Mouse (Mus musculus): Measurements from ENCODE around the gene Bspry.
A peak's percentile ranks its signal among the peaks of the same experiment; 100 is the strongest.
"Not testable (repeated sequence)": the region's sequence is repeated elsewhere in the genome, so short reads cannot be mapped to it uniquely, and the experiment has no call there.

The Bspry gene

DNA sequence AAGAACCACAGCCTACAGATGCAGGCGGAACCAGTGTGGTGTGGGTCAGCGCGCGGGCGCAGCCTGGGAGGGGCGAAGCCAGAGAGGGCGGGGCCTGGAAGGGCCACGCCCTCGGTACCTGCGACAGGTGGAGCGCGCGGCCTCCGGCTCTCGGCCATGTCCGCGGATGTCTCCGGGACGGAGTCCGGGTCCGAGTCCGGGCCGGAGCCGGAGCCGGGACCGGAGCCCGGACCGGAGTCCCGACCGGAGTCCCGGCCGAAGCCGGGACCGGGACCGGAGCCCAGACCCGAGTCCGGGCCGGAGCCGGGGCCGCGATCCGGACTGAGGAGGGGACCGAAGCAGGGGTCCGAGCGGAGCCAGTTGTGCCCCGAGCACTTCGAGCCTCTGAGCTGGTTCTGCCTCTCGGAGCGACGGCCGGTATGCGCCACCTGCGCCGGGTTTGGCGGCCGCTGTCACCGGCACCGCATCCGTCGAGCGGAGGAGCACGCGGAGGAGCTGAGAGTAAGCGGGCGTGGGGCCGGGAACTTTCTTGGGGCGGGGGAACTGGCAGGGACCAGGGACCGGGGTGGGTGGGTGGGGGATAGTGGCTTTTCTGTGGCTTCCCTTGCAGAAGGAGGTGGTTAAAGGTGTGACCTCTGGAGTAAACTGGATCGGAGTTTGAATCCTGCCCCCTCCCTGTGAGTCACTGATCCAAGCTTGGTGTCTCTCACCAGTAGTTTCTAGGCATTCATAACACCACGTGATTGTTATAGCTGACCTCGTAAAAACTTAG lies at the start of gene Bspry:
TSS of gene Bspry (plus strand) at position 117 of the 772 bp plus-strand sequence.
- DNase-seq (ENCODE audit: low spot score in 2 of 2) = no peak

DNA sequence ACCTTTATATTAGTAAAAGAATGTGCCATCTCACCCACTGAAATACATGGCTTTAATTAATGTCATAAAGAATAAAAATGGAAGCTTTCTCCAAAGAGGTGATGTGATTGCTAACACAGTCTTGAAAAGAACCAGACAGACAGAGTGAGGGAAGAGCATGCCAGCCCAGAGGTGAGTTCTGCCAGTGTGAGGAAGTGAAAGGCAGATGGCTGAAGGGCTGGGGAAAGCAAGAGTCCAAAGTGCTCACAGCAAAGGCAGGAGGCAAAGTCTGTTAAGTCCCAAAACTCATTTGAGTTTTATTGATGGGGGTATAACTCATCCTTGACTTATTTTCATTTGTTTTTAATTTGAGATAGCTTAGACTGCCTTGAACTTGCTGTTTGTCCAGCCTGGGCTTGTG lies 49.2 kb upstream of the Bspry start:
- DNase-seq (ENCODE audit: low spot score in 2 of 2) = no peak

DNA sequence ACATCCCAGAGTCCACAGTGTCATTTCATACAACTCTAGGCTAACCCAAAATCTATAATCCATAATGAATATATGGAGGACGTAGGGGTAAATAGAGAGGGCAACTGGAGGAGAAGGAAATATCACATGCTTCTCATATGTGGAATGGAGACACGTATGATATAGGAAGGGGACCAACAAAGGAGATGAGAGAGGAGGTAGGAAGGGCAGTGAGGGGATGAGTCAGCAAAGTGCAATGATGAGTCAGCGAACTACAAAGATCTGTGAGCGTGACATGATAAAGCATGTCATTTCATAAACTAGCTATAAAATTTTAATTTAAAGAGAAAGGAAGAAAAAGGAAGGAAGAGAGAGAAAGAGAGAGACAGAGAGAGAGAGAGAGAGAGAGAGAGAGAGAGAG lies 48.3 kb upstream of the Bspry start:
- DNase-seq (ENCODE audit: low spot score in 2 of 2) = no peak

DNA sequence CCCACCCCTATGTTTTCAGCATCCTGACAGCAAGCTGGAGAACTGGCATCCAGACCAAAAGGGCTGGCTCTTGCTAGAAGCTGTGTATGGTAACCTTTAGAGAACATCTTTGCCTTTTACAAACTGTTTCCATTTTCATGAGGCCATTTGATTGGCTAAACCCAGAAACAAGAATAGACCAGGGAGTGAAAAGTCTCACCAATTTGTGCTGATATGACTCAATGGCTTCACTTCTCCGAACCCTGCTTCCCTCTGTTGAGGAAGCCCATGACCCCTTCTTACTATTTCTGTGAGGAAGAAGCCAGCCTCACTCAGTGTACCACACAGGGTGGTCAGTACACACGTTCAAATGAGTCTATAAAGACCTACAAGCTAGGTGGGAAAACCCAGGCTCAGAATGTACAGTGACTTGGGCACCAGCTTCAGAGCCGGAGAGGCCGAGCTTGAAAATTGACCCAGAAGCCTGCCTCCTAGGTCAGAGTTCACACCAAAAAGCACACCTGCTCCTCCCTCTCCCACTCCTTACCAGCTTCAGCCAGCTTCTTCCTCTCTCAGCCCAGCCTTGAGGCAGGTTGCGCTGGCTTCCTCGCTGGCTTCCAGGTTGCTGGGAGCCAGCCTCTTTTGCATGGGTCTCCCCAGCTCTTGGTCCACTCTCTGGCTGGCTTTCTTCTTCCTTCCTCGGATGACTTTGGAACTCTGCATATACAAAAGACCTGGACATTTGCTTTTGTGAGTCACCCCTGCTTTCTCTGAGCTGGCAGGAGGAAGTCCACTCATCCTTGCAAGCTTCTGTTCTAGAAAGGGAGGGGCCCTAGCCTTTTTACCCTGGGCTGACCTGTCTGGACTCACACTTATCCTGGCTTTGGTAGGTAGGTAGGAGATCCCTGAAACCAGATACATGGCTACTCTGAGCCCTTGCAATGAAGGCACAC lies 45.6 kb upstream of the Bspry start:
- DNase-seq (ENCODE audit: low spot score in 2 of 2) = no peak

DNA sequence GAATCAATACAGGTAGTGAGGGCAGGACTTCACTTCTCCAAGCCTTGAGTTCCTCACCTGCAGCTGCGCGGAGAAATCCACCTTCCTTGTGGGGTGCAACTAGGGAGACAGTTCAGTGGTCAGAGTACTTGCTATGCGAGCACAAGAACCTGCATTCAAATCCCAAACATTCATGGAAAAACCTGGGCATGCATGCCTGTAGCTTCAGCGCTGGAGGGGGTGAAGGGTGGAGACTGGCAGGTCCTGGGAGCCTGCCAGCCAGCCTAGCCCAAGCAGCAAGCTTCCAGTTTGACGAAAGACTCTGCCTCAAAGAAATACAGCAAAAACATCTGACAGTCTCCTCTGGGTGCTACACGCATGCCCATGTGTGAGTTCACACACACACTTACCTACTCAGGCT lies 44.8 kb upstream of the Bspry start, which contains the start of gene Rnf183:
TSS of gene Rnf183 (minus strand) at position 172 of the 400 bp plus-strand sequence.
- no peak for DNase-seq (ENCODE audit: low spot score in 2 of 2)

DNA sequence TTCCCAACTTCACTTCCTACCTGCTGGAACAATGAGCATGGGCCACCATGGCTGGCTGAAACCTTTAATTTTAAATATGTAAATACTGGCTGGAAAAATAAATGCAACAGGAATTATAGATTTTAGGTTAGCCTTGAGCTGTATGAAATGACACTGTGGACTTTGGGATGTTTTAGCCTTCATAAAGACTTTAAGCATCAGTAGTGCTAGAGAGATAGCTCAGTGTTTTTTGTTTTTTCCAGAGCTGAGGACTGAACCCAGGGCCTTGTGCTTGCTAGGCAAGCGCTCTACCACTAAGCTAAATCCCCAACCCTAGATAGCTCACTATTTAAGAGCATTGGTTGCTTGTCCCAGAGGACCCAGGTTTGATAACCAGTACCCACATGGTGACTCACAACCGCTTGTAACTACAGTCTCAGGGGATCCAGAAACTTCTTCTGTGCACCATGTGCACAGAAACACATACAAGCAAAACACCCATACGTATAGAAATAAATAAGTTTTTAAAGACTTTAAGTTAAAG lies 42.5 kb upstream of the Bspry start:
- DNase-seq (ENCODE audit: low spot score in 2 of 2) = no peak

DNA sequence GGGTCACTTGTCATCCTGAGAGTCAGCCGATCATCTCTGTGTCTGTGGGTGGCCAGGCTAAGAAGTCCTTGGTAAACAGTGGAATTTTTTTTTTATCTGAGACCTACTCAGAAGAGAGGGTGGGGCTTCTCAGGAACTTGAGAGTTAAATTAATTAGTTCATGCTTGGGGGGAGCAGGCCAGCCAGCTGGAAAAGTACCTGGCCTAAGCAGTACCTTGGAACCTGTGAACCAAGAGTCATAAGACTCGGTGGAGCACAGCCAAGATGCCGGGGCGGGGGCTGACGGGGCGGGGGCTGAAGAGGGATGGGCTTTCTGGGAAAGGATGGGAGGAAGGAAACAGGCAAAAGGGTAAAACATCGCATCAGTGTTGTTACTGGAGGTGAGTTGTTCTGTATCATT lies 42.0 kb upstream of the Bspry start:
- DNase-seq (ENCODE audit: low spot score in 2 of 2) = no peak

DNA sequence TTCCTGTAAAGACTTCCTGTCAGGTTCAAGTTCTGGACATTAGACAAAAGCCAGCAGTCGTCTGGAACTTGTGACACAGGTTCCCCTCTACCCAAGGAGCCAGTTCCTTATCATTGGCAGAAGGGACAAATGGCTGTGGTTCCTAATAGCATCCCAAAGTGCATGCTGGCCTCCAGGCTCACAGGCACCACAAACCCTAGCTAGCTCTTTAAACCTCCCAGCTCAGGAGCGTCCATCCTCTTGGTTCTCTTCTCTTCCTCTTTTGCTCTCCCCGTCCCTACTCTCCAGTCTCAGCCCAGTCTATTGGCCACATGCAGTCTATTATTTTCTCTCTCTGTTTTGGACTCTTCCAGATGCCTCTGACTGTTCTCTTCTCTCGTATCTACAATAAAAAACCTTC lies 40.1 kb upstream of the Bspry start:
- DNase-seq (ENCODE audit: low spot score in 2 of 2) = no peak

DNA sequence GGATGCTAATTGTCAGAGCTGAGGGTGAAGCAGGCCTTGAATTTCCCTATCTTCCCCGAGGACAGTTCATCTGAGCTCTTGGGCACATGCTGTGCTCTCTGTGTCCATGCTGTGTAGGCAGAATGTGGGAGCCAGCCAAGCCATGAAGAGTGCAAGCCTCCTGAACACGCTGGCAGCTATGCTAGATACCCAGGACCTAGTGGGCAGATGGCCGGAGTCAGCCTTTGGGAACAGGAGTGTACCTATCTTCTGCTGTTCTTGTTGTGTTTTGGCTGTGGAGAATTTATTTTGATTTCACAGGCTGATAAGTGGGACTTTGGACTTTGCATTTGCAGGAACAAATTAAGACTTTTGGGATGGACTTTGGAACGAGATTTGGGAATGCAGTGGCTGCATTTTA lies 39.3 kb upstream of the Bspry start:
- DNase-seq (ENCODE audit: low spot score in 2 of 2) = no peak

DNA sequence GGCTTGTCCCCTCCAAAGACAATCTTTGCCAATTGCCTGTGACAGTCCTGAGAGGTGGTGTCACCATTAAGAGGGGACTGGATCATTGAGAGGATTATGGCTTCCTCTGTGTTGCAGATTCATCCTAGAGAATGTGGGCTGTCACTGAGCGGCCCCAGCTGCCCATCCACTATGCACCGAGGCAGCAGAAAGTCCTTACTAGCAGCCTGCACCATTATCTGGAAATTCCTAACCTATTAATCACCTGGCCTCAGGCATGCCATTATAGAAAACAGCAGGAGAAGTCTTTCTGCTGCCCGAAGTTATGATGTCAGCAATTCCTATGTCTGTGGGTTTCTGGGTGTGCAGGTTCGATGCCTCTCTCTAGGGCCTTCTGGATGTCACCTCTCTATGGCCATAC lies 38.9 kb upstream of the Bspry start:
- DNase-seq (ENCODE audit: low spot score in 2 of 2) = no peak

DNA sequence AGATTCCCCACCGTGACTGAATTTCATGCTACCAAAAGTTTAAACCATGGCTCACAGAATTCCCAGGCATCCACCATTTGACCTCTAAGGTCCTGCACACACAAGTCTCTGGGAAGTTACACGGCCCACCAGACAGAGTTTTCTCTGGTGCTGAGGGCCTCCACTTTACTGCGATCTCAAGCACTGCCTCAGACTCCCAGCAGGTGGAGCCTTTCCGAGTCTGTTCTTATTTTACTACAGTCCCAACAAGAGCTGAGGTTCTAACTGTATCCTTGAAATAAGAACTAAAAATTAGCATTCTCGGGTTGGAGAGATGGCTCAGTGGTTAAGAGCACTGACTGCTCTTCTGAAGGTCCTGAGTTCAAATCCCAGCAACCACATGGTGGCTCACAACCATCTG lies 24.9 kb upstream of the Bspry start:
- DNase-seq (ENCODE audit: low spot score in 2 of 2) = no peak

DNA sequence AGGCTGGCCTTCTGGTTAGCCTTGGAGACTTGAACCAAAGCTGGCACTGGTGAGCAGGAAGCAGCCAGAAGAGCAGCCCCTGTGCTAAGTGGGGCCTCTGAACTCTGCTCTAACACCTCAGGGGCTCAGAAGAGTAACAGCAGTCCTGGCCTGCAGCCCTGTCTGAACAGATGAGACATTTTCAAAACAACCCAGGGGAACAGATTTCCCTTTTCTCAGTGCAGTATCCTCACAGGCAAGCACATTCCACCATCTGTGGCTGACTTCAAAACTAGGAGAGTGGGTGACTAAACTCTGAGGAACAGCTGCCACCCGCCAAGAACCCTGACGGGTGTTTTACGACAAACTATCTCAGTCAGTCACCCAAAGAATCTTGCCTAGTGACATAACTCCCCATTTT lies 20.8 kb upstream of the Bspry start:
- DNase-seq (ENCODE audit: low spot score in 2 of 2) = no peak

DNA sequence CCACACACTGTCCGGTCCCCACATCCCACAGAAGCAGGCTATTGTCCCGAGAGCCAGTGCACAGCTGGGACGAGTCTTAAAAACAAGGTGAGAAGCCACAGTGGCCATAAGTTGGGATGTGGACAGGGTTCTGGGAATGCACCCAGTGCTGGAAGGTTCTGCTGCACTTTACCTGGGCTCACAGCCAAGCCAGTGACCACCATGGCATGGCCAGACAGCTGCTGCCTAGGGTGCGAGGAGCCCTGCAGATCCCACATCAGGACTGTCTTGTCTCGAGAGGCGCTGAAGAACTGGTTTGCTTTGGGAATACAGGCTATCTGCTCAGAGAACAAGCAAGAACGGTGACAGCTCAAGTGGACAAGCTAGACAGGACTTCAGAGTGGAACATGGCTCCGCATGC lies 19.5 kb upstream of the Bspry start:
- DNase-seq (ENCODE audit: low spot score in 2 of 2) = no peak

DNA sequence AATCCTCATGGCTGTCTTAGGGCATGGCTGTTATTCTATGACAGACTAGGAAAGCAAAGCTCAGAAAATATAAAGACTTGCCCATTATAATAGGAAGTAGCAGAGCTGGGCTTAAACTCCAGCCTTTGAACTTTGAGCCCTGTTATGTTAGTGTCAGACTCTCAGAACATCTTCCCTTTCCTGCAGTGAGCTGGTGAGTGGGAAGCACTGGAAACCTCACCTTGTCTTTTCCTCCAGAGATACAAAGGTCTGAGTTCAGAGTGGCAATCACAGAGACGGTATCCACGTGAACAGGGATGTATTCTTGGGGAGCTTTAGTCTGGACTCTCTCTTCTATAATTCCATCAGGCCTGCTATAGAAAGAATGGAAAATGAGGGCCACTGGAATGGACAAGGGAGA lies 16.7 kb upstream of the Bspry start:
- no peak for DNase-seq (ENCODE audit: low spot score in 2 of 2)

DNA sequence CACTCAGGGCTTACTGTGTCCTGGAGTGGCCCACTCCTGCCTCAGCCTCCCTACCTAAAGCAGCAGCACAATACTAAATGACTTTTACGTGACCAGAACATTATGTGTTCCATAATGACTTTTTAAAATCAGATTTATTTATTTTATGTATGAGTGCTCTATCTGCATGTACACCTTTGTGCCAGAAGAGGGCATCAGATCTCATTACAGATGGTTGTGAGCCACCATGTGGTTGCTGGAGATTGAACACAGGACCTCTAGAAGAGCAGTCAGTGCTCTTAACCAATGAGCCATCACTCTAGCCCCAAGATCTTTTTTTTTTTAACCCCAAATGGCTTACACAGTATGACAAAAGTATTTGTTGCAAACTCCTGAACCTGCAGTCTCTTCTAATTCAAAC lies 11.7 kb upstream of the Bspry start:
- no peak for DNase-seq (ENCODE audit: low spot score in 2 of 2)

DNA sequence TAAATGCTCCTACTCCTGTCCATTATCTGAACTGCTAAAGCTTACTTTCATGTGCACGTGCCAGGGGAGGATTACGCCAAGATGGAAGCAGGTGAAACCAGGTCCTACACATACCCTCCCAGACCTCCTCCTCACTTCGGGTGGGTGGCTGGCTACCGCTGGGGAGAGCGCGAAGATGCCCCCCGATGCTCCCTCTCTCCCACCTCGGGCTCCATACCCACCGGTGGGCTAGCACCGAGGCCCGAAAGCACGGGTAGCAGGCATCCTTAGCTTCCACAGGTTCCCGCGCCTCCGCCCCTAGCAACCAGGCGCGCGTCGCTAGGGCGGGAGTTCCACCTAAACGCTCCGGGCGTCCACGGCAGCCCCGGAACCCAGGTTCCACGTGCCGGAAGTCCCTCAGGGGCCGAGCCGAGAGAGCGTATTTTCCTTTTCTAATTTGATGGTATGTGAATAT lies 9.2 kb upstream of the Bspry start, which contains the start of gene Wdr31:
TSS of gene Wdr31 (minus strand) at position 299 of the 454 bp plus-strand sequence.
- DNase-seq (ENCODE audit: low spot score in 2 of 2) = peak; percentile 69 to 74

DNA sequence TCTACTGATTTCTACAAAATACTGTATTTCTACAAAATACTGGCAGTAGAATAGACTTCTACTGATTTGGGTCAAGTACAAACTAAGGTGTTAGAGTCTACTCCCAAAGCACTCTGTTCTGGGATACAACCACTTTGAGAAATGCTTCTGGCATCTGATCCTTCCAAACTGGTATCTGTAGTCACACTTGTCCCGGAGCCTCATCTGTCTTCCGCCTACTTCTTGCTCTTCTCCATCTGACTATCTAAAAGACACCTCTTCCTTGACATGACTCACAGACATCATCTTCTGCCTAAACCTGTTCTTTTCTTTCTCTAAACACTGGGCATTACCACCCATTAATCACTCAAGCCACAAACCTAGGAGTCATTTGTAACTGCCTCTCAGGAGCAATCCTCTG lies 7.8 kb upstream of the Bspry start:
- no peak for DNase-seq (ENCODE audit: low spot score in 2 of 2)

DNA sequence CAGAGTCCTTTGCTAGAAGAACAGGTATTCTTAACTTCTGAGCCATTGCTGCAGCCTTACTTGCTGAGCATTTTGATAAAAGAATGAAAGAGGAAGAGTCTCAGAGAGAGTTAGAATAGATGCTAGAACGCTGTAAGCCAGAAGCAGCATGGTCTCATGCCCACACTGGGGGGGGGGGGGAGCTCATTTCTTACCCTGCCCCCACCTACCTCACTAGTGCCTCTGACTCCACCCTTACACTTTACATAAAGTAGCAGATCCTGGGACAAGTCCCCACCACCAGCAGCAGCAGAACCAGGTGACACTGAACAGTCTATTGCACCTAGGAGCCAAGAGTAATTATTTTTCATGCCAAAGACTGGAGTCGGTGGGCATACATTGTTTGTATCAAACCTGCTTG lies 4.7 kb upstream of the Bspry start:
- DNase-seq (ENCODE audit: low spot score in 2 of 2) = no peak

DNA sequence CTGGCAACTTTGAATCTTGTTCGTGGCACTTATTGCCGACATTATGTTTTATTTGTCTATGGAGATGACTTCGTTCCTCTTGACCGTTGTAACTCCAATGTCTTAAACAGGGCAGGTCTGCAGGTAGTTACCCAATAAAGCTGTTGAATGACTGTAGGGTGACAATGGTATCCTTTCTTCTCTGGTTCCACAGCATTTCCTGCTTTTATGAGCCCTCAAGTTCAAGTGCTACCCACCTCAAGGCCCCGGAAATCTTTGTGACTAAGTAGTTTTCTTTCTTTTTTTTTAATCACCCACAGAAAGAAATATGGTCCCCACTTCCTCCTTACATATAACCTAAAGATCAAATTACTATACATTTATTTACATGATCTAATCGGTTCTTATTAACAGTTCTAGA lies 4.1 kb upstream of the Bspry start:
- no peak for DNase-seq (ENCODE audit: low spot score in 2 of 2)

DNA sequence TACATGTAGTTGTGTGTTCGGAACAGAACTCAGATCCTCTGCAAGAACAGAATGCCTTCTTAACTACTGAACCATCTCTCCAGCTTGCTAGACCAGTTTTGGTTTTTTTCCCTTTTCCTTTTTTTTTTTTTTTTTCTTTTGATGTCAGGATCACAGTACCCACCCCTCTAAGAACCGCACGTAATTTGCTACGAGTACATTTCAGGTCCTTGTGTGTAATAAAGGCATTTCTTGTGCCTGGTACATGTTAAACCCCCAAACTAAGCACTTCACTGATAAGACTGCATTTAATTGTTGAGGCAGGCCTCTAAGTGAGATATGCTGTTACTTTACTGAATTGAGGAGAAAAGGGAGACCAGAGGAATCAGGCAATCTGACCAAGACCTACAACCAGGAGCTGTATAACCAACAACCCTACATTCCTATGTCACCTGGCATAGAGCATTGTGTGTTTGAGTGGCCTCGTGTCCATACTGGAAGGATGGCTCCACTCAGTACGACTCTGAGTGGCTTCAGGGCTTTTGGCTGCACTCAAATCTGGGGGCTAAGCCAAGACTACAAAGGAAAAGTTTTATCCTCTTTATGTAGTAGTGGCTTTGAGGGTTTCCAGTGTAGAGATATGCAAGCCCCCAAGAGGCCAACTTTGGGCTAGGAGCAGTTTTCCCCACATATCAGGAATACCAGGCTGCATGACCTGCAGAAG lies 2.2 kb upstream of the Bspry start:
- DNase-seq (ENCODE audit: low spot score in 2 of 2) = no peak

DNA sequence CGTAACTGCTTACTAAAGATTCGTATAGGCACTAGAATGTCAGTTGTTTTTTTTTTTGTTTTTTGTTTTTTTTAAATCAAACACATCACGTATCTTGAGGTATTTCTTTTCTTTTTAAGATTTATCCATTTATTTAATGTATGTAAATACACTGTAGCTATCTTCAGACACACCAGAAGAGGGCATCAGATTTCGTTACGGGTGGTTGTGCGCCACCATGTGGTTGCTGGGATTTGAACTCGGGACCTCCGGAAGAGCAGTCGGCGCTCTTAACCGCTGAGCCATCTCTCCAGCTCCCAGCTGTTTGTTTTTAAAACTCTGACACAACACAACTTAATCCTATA lies 288 bp upstream of the Bspry start:
- not testable (repeated sequence) for DNase-seq (ENCODE audit: low spot score in 2 of 2)

All from frontal cortex, postnatal 25 days (tissue).